Mouse (Mus musculus): Measurements from ENCODE around the gene Atxn2l.
A peak's percentile ranks its signal among the peaks of the same experiment; 100 is the strongest.

The Atxn2l gene

DNA sequence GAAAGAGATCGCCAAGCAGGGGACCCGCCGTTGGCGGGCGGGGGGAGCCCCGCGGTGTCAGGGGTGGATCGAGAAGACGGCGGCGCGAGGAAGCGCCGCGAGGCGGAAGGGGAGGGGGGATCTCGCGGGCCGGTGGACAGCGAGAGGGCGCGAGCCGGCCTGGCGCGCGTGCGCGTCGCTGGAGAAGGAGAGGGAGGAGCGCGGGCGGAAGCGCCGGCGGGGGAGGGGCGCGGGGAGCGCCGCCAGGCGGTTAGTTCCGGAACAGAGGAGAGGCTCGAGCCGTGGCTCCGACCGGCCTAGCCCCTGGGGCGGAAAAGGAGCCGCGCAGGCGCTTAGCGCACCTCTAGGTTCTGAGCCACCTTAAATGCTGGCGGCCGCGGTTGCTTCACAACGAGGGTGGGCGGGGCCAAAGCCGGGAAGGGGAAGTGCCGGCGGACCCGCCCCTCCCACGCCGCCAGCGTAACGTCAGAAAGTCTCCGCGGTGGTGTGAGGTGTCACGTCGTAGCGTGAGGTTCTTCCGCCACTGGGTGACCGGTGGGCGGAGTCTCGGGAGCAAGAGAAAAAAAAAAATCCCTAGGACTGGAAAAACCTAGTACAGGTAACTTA lies at the start of gene Atxn2l:
Atxn2l (minus strand) TSS at position 165 of the 606 bp plus-strand sequence.
- peak; percentile 96 for DNase-seq (ENCODE audit: low read depth)

DNA sequence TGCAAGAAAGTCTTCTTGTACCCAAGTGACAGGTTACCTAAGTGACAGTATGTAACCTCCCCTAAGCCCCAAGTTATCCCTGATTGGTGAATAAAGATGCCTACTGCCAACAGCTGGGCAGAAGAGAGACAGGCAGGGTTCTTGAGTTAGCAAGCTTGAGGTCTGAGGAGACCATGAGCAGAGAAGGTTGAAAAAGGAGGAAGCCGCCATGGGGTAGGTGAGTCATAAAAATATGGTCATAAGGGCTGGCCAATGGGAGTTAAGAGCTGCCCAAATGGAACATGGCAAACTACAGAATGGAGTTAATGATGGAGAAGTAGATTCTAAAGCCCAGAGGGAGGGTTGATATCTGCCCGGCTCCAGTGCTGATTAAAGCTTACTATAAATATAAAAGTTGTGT lies 42.4 kb upstream of the Atxn2l start:
- DNase-seq (ENCODE audit: low read depth) = no peak

DNA sequence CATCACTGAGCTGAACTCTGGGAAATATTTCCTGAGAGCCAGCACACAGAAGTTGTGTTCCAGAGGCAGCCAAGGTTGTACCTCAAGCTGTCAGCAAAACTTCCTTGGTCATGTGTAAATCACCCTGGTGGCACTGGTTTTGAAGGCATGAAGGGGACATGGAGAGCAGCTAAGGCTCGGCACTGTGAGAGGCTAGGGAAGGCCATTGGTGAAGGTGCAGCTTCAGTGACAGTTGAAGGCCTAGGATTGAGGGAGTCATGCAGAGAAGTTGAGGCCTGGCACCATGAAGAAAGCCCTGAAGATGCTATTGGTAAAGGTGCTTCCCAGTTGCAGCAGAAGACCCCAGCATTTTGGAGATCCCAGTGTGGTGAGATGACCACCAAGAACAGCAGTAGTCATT lies 38.4 kb upstream of the Atxn2l start:
- DNase-seq (ENCODE audit: low read depth) = no peak

DNA sequence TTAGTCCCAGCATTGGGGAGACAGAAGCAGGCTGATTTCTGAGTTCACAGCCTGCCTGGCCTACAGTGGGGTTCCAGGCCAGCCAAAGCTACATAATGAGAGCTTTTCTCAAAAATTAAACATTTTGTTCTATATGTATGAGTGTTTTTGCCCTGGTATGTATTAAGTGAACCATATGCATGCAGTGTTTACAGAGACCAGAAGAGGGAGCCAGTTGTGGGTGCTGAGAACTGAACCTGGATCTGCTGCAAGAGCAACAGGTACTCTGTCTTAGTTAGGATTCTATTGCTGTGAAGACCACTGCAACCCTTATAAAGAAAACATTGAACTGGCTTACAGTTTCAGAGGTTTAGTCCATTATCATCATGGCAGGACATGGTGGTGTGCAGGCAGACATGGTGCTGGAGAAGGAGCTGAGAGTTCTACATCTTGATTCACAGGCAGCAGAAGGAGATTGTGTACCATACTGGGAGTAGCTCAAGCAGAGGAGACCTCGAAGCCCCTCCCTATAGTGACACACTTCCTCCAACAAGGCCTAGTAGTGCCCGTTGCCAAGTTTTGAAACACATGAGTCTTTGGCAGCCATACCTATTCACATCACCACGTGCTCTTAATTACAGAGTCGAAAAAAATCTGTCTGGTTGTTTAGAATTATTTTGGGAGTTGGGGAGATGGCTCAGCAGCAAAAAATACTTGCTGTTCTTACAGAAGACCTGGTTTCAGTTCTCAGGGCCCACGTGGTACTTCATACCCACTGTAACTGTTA lies 34.8 kb upstream of the Atxn2l start:
- DNase-seq (ENCODE audit: low read depth) = peak; percentile 63

DNA sequence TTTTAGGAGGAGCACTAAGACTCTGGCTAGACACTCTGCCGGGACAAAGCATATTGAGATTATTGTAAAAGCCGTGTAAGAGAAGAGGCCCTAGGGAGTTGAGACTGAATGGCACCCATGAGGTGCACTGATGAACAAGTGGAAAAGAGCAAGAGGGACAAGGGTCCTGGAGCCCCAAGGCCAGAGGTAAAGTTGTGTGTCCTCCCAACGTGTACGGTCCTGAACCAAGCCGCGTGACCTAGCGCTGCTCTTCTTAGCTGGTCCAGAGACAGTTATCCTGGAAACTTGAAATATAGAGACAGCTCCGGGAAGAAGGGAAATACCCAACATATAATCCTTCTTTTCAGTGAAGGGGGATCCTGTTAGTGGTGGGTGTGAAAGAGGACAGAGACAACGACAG lies 33.2 kb upstream of the Atxn2l start:
- no peak for DNase-seq (ENCODE audit: low read depth)

DNA sequence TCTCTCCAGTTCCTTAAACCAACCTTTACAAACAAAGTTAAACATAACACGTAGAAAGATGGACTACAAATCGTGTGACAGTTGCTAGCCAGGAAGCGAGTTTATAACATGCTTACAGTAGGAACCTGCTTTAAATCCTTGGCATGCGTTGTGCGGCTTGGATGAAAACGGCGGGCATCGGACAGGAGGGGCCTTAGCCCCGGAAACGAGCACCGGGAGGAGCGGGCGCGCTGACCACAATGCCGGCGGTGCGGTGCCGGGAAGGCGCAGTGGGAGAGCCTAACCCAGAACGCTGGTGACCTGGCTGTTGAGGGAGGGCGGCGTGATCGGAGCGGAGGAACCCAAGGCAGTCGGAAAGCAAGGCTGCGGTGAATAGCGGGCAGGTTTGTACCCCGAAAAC lies 32.5 kb upstream of the Atxn2l start:
- no peak for DNase-seq (ENCODE audit: low read depth)

DNA sequence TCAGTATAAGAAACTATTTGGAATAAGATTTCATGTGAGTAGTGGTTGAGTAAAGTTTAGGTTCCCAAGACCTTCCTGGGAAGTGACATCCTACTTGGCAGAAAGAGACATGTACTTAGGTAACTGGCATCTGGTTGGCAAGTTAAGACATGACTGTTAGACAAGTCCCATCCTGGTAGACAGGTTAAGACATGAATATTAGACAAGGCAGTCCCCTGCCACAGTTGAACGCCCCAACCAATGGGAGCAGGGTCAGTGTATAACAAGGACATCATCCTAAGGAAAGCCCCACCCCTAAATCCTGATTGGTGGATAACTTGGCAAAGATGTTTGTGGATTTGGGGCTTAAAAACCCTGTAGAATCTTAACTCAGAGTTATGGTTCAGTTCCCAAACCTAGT lies 30.2 kb upstream of the Atxn2l start:
- no peak for DNase-seq (ENCODE audit: low read depth)

DNA sequence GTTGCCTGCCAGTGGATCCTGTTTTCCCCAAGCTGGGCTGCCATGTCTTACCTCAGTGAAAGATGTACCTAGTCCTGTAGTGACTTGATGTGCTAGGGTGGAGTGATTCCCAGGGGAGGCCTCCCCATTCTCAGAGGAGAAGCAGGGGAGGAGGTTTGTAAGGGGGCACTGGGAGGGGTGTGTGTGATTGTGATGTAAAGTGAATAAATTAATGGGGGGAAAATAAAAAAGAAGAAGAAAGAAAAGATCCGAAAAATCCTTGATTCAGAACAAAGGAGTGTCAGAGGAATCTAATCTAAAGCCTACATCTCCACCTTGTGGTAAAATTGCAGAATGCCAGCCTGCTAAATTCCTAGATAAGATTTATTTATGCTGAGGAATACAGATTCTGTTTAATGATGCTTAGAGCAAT lies 24.9 kb upstream of the Atxn2l start:
- peak; percentile 36 for DNase-seq (ENCODE audit: low read depth)

DNA sequence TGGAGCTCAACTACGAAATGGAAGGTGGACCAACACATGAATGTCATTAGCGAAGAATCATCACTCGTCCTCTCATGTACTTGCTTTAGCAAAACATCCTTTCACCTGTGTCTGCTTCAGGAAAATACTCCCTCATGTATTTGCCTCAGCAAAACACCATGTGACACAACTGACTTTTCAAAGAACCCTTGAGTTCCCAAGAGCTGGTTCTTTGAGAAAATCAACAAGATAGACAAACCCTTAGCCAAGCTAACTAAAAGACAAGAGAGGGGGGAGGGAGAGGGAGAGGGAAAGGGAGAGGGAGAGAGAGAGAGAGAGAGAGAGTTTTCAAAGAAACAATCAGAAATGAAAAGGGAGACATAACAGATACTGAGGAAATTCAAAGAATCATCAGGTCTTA lies 20.1 kb upstream of the Atxn2l start:
- no peak for DNase-seq (ENCODE audit: low read depth)

DNA sequence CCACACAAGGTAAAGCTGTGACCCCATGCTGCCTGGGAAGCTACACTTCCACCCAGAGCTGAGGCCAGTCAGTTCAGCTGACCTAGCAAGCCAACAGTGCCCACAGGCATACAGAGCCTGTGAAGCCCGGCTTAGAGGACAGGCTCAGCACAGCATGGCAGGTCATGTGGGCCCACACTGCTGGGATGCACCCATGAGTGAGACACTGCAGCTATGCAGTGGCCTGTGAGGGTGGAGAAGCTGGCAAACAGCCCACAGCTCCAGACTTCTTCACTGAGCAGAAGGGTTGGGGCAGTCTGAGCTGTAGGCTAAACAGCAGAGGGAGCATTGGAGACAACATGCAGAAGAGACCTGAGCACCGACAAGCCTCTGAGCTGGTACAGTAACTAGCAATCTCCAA lies 16.3 kb upstream of the Atxn2l start:
- DNase-seq (ENCODE audit: low read depth) = no peak

DNA sequence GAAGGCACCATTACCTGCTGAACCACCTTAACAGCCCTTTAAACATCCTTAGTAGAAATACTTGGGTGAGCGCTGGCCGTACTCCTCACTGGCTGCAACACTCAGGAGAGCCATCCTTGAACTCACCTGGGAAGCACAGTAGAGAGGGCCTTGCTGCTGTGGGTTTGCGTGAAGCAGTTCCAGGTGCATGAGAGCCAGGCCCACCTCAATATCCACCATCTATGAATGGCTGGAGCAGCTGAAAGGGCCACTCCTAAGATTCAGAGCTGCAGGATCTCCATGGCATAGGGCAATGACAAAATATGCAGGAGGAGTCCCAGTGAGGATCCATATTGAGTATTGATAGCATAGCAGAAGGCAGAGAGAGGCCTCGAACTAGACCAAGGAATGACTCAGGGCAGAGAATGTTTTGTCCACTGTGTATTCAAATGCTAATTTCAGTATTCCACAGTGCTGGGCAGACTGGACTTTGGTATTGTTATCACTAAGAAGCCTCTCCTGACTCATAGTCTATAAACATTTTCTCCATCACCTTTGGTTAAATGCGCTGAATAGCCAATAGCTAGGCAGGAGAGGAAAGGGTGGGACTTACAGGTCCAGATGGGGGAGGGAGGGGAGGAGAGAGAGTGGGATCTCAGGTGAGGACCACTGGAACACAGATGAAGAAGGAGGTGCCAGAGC lies 15.2 kb upstream of the Atxn2l start:
- no peak for DNase-seq (ENCODE audit: low read depth)

DNA sequence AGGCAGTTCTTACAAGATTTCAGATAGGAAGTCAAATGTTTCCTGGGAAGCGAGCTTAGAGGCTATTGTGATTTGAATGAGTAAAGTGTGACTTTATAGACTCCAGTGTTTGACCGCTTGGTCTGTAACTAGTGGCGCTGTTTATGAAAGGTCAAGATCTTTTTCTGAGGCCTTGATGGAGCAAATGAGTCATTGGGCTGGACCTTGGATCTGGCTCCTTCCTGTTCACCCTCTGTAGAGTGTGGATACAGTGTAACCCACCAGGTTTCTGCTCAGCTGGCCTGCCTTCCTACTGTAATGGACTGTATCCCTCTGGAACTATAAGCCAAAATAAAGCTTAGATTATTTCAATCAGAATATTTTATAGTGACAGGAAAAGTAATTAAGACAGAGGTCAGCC lies 8.1 kb upstream of the Atxn2l start:
- DNase-seq (ENCODE audit: low read depth) = no peak

DNA sequence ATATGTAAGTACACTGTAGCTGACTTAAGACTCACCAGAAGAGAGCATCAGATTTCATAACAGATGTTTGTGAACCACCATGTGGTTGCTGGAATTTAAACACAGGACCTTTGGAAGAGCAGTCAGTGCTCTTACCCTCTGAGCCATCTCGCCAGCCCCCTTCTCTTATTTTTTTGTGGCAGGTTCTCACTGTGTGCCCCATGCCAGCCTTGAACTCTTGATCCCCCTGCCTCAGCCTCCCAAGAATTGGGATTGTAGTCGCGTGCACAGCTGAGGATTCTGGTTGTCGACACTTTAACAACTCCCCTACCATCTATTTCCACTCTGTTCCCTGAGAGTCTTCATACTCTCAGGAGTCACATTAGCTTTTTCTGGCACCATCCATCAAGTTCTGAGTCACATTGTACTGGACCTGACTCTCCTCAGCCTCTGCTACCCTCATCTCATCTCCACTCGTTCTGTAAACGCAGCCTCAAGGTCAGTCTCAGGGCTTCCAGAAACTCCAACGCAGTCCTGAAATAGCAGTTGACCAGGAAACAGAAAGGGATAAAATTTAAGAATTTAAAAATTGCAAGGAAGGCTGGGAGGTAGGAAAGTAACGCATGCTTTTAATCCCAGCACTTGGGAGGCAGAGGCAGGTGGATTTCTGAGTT lies 4.0 kb upstream of the Atxn2l start:
- no peak for DNase-seq (ENCODE audit: low read depth)

DNA sequence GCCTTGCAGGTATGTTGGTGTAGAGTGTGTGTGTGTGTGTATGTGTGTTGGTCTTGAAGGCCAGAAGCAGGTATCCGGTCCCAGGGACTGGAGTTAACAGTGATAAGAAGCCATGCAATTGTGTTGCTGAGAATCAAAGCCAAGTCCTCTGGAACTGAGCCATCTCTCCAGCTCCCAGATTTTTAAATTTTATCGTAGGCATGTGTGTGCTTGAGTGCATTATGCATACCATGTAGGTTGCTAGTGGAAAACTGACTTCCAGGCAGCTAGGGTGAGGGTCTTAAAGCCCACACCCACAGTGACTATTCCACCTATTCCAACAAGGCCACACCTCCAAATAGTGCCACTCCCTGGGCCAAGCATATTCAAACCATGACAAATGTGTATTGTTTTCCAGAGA lies 1.7 kb upstream of the Atxn2l start:
- DNase-seq (ENCODE audit: low read depth) = no peak

DNA sequence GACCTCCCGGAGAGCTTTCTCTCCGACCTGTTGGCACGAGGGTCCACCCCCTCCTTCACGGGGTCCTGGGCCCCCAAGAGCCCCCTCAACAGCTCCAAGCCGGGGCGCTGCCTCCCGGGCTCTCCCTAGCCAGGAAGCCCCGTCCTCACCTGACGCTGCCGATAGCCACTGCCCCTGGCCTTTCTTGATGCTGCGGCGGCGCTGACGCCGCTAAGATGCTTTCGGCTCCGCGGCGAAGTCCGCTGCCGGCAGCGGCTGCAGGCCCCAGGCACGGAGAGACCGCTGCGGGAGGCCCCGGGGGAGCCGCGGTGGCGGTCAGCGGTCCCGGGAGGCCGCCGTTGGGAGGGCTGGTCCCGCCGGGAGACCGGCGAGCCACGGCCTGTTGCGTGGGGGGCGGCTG lies 486 bp downstream of the Atxn2l start:
- no peak for DNase-seq (ENCODE audit: low read depth)

DNA sequence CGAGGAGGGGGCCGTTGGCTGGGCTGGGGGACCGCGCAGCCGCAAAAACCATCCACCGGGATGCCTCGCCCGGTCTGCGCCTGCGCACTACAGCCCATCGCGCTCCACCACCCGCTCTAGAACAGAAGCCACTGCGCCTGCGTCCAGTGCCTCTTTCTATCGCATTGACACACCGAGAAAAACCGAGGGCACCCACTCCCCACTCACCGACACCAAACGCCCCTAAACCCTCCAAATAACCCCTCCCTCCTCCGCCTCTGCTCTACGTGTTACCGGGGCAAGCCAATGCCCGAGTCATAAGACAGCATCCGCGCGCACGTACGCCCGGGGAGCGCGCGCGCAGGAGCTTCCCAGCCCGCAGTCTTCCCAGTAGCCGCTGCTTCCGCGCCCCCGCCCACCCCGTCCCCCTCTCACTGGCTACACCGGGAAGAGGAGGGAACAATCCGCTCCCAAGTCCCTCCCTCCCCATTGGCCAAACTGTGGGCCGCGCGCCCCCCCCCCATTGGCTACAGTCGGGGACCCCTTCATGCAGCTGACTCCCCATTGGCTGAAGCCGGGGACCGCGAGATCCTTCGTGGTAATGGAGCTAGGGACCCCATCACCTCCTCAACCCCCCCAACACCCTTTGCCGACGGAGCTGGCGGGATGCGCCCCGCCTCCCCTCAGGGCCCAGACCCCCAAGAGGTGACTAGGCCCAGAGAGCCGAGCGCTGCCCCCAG lies 1.1 kb downstream of the Atxn2l start:
- peak; percentile 93 for DNase-seq (ENCODE audit: low read depth)

DNA sequence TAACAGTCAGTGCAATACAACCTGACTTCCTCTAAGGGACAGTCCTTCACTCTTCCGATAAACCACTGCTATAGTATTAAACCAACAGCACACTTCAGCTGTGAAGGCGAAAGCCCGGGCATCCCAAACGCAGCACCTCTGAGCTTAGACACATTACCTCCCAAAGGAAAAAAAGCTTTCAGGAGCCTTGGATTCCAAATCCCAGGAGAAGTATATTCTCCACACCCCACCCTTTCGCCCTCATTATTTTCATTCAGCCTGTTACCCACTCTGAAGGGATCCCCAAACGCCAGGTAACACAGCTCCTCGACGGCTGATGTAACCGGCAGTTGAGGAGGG lies 1.6 kb downstream of the Atxn2l start:
- DNase-seq (ENCODE audit: low read depth) = no peak

DNA sequence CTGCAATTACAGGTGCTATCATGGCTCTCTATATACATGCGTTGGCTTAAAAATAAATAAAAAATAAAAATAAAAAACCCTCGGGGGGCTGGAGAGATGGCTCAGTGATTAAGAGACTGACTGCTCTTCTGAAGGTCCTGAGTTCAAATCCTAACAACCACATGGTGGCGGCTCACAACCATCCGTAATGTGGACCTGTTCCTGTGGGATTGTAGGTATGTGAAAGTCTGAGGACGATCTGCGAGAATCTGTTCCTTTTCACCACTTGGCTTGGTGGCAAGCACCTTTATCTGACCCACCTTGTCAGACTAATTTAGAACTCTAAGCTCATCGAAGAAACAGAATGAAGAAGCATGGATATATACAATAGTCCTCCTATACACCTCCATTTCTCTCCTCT lies 3.8 kb downstream of the Atxn2l start:
- DNase-seq (ENCODE audit: low read depth) = no peak

DNA sequence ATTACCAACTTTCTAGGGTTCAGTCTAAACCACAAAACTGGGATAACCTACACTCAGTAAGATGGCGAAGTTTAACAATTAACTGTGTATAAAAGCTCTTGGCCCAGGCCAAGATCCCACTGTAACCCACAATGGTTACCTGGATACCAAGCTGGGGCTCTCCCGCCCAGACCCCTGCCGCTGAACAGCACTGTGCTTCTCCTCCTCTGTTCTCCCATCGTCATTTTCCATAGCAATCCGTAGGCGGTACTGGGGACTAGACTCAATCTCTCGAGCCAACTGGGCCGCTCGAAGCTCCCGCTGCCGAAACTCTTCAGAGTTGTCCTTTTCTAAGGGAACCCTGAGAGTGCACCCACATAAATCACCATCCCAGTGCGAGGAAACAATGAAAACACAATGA lies 5.3 kb downstream of the Atxn2l start:
- DNase-seq (ENCODE audit: low read depth) = no peak

DNA sequence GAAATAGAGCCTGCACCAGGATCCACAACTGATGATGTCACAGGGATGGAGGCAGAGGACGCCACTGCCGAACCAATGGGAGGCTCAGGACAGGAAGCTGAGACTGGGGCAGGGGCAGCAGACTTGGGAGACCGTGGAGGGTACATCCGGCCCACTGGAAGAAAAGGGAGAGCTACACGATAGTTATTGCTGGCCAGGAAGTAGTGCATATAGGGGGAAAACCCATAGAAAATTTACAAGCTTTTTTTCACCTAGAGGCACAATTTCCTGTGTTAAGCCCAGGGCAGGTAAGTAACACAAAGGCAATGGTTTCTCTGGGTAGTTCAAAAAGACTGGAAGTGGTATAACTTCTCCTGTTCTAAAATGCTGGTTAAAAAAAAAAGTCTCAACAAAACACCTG lies 6.8 kb downstream of the Atxn2l start:
- DNase-seq (ENCODE audit: low read depth) = no peak

DNA sequence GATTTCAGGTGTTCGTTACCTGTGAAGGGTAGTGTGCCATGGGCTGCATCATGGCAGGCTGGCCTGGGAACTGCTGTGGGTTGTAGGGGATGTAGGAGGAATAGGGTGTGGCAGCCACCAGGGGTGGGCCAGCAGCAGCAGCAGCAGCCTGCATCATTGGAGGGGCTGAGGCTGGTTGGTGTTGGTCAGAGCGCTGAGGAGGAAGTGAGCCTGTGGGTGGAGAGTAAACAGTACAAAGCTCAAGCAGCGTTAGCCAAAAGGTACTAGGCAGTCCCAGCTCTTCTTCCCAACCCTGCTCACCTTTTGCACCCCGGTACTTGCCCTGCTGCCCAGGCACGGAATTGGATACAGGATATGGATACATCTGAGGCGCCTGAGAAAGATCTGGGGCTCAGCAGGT lies 9.1 kb downstream of the Atxn2l start:
- DNase-seq (ENCODE audit: low read depth) = no peak

DNA sequence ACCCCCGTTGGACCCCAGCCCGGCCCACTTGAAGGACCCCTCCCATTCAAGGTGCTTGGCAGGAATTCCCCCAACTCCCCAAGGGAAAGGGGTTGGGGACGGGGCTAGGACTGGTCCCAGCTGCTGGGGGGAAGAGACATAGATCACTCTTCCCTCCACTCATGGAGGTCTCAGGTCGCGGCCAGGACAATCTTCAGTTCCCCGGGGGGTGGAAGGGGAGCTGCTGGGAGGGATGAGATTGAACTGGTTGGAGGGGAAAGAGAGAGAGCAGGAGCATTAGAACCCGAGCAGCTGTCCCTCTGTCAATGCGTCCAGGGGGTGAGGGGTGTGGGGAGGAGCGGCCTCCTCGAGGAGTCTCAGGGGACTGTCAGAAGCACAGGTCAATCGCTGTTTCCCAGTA lies 11.3 kb downstream of the Atxn2l start:
- DNase-seq (ENCODE audit: low read depth) = no peak
